Mouse (Mus musculus): ENCODE results near the gene Tmem246.
A peak's percentile ranks its signal among the peaks of the same experiment; 100 is the strongest.

The Tmem246 gene

GRCm38 (mm10) chr4:49572194-49572593 lies 25.5 kb downstream of the Tmem246 start:
- DNase-seq (ENCODE audit: low spot score), result no peak

GRCm38 (mm10) chr4:49567613-49568012 lies 30.1 kb downstream of the Tmem246 start:
- DNase-seq (ENCODE audit: low spot score), result peak; percentile 85

DNA sequence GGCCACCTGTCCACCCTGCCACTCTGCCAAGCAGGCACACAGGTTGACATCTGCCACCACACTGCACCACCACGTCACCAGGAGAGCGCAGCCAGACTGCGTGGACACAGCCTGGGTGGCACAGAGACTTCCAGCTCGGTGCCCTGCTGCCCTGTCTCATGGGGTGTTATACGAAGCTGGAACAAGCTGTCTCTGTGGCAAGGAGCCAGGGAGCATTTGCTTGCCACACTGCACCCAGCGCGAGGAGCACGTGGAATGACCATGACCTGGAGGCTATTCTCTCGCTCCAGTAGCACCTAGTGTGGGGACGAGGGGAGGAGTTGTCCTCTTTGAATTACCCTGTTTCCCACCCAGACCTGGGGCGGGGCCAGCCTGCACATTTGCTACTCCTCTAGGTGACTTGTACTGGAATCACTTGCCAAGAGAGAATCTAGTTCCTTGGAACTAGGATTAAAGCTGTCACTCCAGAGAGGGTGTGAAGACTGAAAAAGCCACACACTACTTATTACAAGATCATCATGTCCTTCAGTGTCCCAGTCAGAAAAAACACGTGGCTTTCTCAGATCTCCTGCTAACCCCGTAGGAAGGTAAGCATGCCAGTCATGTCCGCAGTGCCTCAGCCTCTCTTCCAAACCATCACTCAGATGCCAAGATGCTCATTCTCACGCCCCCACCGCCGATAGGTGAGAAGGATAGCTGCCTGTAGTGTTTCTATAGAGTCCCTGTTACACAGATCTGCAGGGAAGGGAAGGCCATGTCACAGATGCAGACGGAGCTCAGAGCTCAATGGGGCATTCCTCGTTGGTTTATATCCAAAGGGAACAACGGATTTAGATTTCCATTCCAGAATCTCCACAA lies 37.5 kb downstream of the Tmem246 start:
- peak; percentile 49 for DNase-seq (ENCODE audit: low spot score)

- no peak for DNase-seq (ENCODE audit: low spot score)
These were observed 39.5 kb downstream of the Tmem246 start for GRCm38 (mm10) chr4:49558181-49558580.

DNA sequence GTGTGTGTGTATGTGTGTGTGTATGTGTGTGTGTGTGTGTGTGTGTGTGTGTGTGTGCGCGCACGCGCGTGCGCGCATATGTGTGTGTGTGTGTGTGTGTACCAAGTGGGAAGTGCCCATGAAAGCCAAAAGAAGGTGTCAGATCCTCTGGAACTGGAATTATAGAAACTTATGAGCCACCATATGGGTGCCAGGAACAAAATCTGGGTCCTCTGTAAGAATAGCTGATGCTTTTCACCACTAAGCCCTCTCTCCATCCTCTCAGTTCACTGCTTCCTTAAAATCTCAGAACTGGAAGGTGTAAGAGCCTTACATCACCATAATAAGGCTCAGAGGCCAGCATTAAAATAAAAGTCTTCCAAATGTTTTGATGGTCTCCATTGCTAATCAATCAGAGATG lies 40.3 kb downstream of the Tmem246 start:
- DNase-seq (ENCODE audit: low spot score), result no peak

GRCm38 (mm10) chr4:49553380-49553779 lies 44.3 kb downstream of the Tmem246 start:
- no peak for DNase-seq (ENCODE audit: low spot score)

GRCm38 (mm10) chr4:49549383-49549782 lies 48.3 kb downstream of the Tmem246 start, which contains the start of gene Aldob:
Aldob (minus strand) TSS chr4:49549546.
- DNase-seq (ENCODE audit: low spot score), result no peak

DNA sequence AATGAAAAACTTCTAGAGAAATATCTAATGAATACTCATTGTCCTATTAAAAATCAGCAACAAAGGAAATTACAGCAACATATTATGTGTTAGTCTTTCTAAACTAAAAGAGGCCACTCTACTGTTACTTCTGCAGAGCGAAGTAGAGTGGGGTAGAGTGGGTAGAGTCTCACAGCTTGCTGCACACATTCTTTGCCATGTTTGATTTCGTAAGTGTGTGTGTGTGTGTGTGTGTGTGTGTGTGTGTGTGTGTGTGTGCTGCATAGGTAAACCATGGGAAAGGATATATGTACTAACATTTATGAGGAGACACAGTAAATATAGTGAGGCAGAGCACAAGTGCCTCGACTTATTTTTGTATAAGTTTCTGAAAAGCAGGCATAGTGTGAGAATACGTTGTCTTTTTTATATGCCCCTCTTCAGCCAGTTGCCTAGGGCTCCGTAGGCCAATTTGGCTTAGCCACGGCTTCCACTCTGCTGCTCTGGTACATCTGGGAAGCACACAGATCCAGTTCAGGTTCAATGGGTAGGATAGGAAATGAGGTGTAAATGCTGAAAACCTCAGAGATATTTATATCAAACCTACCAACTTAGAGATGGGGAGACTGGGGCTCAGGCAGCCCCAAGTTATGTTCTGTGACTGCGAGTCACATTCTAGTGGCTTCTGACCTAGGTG lies 50.0 kb downstream of the Tmem246 start:
- DNase-seq (ENCODE audit: low spot score), result no peak

GRCm38 (mm10) chr4:49546873-49547543 lies 50.7 kb downstream of the Tmem246 start:
- no peak for DNase-seq (ENCODE audit: low spot score)

GRCm38 (mm10) chr4:49546026-49546425 lies 51.6 kb downstream of the Tmem246 start:
- no peak for DNase-seq (ENCODE audit: low spot score)

DNA sequence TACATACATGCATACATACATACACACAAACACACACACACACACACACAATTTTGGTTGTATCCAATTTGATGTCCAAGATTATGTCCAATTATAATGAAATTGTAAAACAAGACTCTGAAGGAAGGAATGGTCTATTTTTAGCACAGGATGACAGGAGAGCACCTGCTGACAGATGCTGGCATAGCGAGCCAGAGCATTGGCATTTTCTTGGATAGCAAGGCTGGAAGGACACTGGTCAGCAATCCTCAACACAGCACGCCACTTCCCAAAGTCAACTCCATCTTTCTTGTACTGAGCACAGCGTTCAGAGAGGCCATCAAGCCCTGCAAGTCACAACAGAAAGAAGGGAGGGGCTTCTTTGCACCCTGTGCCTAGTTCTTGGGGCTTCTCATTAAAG lies 56.7 kb downstream of the Tmem246 start:
- no peak for DNase-seq (ENCODE audit: low spot score)

GRCm38 (mm10) chr4:49539665-49540064 lies 58.0 kb downstream of the Tmem246 start:
- no peak for DNase-seq (ENCODE audit: low spot score)

DNA sequence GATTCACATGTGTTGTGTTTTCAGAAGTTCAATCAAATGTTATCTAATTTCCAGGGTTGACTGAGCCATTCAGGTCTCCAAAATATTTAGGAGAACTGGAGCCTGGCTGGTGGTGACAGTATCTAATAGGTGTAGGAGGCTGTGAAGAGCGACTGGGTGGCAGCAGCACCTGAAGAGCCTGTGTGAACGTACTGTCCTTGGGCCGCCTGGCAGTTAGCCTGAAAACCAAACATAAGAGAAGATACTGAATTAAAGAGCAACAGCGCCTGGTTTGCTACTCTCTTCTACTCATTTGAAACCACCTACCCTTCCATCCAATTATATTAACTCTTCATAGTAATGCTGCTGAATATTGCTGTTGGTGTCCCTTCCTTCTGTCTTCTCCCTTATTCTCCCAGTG lies 61.0 kb downstream of the Tmem246 start:
- no peak for DNase-seq (ENCODE audit: low spot score)

GRCm38 (mm10) chr4:49535675-49536294 lies 61.9 kb downstream of the Tmem246 start:
- DNase-seq (ENCODE audit: low spot score), result no peak

DNA sequence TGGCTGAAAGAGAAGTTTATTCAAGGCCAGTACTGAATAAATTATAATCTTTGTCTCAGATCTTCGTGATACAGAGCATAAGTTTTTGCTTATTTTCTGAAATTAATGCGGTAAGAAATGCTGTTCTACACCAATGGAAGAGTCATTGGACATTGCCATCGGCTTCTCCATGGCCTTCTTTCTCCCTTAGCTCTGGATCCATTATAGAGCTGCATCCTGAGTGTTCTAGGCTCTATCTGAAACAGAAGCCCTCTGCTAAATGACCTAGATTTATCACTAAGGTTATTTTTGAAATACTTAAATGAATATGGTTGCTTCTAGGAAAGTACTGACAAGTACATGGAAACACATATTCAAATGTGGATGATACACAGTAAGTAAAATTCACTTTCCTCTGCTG lies 62.6 kb downstream of the Tmem246 start:
- no peak for DNase-seq (ENCODE audit: low spot score)

Measured in layer of hippocampus, adult 11-12 months (tissue).